ENCODE assay signal across 10 mouse cellular contexts in genomic region chr11:113182083-113182861, GRCm38 (mm10).
DNase-seq lines count a peak whose midpoint lies in the region; ATAC-seq and TF ChIP-seq lines count a peak whose summit lies in the region.
"Had no signal": no experiment of that assay in that cellular context is flagged by ENCODE, and none has a peak within 500 bp of the region (broad histone marks: within the 10 kb centered on the region; RNA-seq: fewer than 3 reads in every experiment).

No protein-coding gene starts in this region.

- no peak overlapping the region for H3K9ac ChIP-seq in hindbrain, embryonic 12.5 days

- 0 out of 2 replicates have a peak, but pooled peaks have one; percentile 20 for ATAC-seq in hindbrain, embryonic 12.5 days (ENCODE audit: low FRiP score)

- H3K9me3 ChIP-seq in E14TG2a.4 (ENCODE audit: low read length) = no peaks in the 10 kb centered on the region
- H3K9me3 ChIP-seq in hindbrain, embryonic 12.5 days (replicated peaks) = no peaks in the 10 kb centered on the region

- WGBS in hindbrain, embryonic 12.5 days = 59% methylated on average over 13 of the region's 13 CpGs
- WGBS in kidney, adult 2 months = 68% methylated on average over 13 of the region's 13 CpGs

- peak; percentile 47 to 66 for DNase-seq in layer of hippocampus, postnatal 14 days (ENCODE audit: low spot score in 2 of 2)
- no peak for DNase-seq in layer of hippocampus, postnatal 25 days (ENCODE audit: extremely low spot score in 1 of 2, low spot score in 1 of 2)
- peak; percentile 51 for DNase-seq in 3T3-L1 (ENCODE audit: low read depth, low spot score)
- DNase-seq in spleen, postnatal 4 days (ENCODE audit: low spot score in 2 of 2) = no peak
- no peak for DNase-seq in kidney, adult 2 months
- DNase-seq: cerebellum, postnatal 36 days; heart, adult 18-20 months had no signal

- peaks cover 18% of the 10 kb centered on the region for H3K27me3 ChIP-seq in E14TG2a.4 (ENCODE audit: insufficient read depth, low read length)
- peaks cover 6% of the 10 kb centered on the region; the same call in 1 of the 2 replicates for H3K27me3 ChIP-seq in hindbrain, embryonic 12.5 days
- no peaks in the 10 kb centered on the region for H3K27me3 ChIP-seq in kidney, adult 2 months (replicated peaks; ENCODE audit: control insufficient read depth, insufficient read depth, low read length)

- peak; percentile 38 for TF ChIP-seq CTCF in E14TG2a.4 (conservative IDR thresholded peaks at IDR 0.05; ENCODE audit: low read length)
- TF ChIP-seq CTCF in kidney, adult 2 months (conservative IDR thresholded peaks at IDR 0.05; ENCODE audit: insufficient read depth, insufficient read length, low read depth, low read length) = no peak

- peaks cover 17% of the 10 kb centered on the region; the same call in 1 of the 2 replicates for H3K4me1 ChIP-seq in E14TG2a.4 (replicated peaks; ENCODE audit: low read depth, low read length)
- peaks cover 94% of the 10 kb centered on the region for H3K4me1 ChIP-seq in hindbrain, embryonic 12.5 days
- no peaks in the 10 kb centered on the region for H3K4me1 ChIP-seq in kidney, adult 2 months (ENCODE audit: control insufficient read depth, insufficient read depth, low read length)

- no peaks in the 10 kb centered on the region for H3K36me3 ChIP-seq in E14TG2a.4 (ENCODE audit: insufficient read depth, low read length)
- no peaks in the 10 kb centered on the region for H3K36me3 ChIP-seq in hindbrain, embryonic 12.5 days
- no peaks in the 10 kb centered on the region for H3K36me3 ChIP-seq in kidney, adult 2 months (ENCODE audit: control insufficient read depth, insufficient read depth, low read length)

- no peak overlapping the region for H3K4me2 ChIP-seq in hindbrain, embryonic 12.5 days (replicated peaks)

- H3K4me3 ChIP-seq in E14TG2a.4 (replicated peaks; ENCODE audit: low read length) = no peak overlapping the region
- no peak overlapping the region for H3K4me3 ChIP-seq in hindbrain, embryonic 12.5 days
- no peak overlapping the region for H3K4me3 ChIP-seq in kidney, adult 2 months (ENCODE audit: insufficient read depth, low read depth, low read length)
- H3K4me3 ChIP-seq: myocyte had no signal

- TF ChIP-seq POLR2A in kidney, adult 2 months (IDR thresholded peaks at IDR 0.05; ENCODE audit: low read depth, low read length) = no peak

- peak overlapping the region; percentile 30; the same call in 1 of the 2 replicates for H3K27ac ChIP-seq in hindbrain, embryonic 12.5 days
- H3K27ac ChIP-seq in kidney, adult 2 months (ENCODE audit: insufficient read depth, low read depth, low read length) = no peak overlapping the region

Comparison
In these comparisons a context has a peak if more than half of its experiments do, and no peak if none do; other contexts are left out.
1. DNase-seq: peak in layer of hippocampus, postnatal 14 days (2 of 2) and 3T3-L1 (single experiment); none in layer of hippocampus, postnatal 25 days (0 of 2), spleen, postnatal 4 days (0 of 2) and kidney, adult 2 months (single experiment).